Mouse (Mus musculus) stomach, postnatal 0 days (tissue): ENCODE measurements around the gene Epb41.

Experiments
- CTCF ChIP-seq: IDR thresholded peaks from 2 replicates; pipeline ENCODE4 v1.5.1; 2016; ENCODE audit warnings: antibody characterized with exemption, low read depth, mild to moderate bottlenecking, moderate library complexity
- EP300 ChIP-seq: optimal IDR thresholded peaks from 2 replicates; pipeline ENCODE3; 2016; ENCODE audit warnings: antibody characterized with exemption

GRCm38 (mm10) chr4:131981755-131982154 lies 93.4 kb downstream of the Epb41 start:
- TF ChIP-seq CTCF, result peak; percentile 65
- TF ChIP-seq EP300, result no peak
